Mouse (Mus musculus) liver, embryonic 14.5 days (tissue): ENCODE data around the gene Gpsm3.

Experiments
- CTCF ChIP-seq: IDR thresholded peaks from 2 replicates; pipeline ENCODE4 v1.5.1; 2016; ENCODE audit warnings: antibody characterized with exemption, low read depth, control low read depth
- EP300 ChIP-seq: IDR thresholded peaks from 2 replicates; pipeline ENCODE4 v1.6.1; 2016; ENCODE audit warnings: antibody characterized with exemption, low read depth

- TF ChIP-seq CTCF (no peak), EP300 (no peak)
Observed at GRCm38 (mm10) chr17:34560438-34560837, 29.2 kb upstream of the Gpsm3 start.
